Mouse (Mus musculus) myocyte (in vitro differentiated cells): ENCODE data around the gene Hipk2. TPM values are rescaled to one million over a fixed set of nuclear protein-coding genes. Genes with fewer than 3 reads are reported as not detected.

Source experiments
- H3K27me3 ChIP-seq: one replicate; pipeline ENCODE4 v1.6.1; 2011; ENCODE audit not compliant: control insufficient read depth, insufficient read depth, insufficient read length
- H3K36me3 ChIP-seq: one replicate; pipeline ENCODE4 v1.6.1; 2011; ENCODE audit not compliant: control insufficient read depth, insufficient read depth
- H3K4me2 ChIP-seq: one replicate; pipeline ENCODE4 v1.6.1; 2011; ENCODE audit warnings: low read depth, control low read depth
- H3K4me3 ChIP-seq: one replicate; pipeline ENCODE4 v1.5.1; 2011; ENCODE audit warnings: mild to moderate bottlenecking, control low read depth, moderate library complexity
- H3K79me2 ChIP-seq: one replicate; pipeline ENCODE4 v1.6.1; 2011; ENCODE audit not compliant: control insufficient read depth, insufficient read depth
- H3ac ChIP-seq: one replicate; pipeline ENCODE4 v1.6.1; 2011; ENCODE audit not compliant: control insufficient read depth, insufficient read length
- CEBPB ChIP-seq: IDR thresholded peaks from 2 replicates; pipeline ENCODE4 v1.6.1; 2011; ENCODE audit warnings: mild to moderate bottlenecking, moderate library complexity; ENCODE audit not compliant: poor library complexity, insufficient read depth, severe bottlenecking
- E2F4 ChIP-seq: IDR thresholded peaks from one replicate; pipeline ENCODE4 v1.6.1; 2011; ENCODE audit warnings: mild to moderate bottlenecking, control low read depth, moderate library complexity; ENCODE audit not compliant: insufficient read depth
- MAX ChIP-seq: IDR thresholded peaks from one replicate; pipeline ENCODE4 v1.6.1; 2011; ENCODE audit warnings: low read depth, mild to moderate bottlenecking, control low read depth
- MYOD1 ChIP-seq, 3 experiments: IDR thresholded peaks; one replicate each; pipeline ENCODE4 v1.6.1; 2011; ENCODE audit warnings: control low read depth in 2 of 3, low read depth in 2 of 3, mild to moderate bottlenecking in 2 of 3, moderate library complexity in 1 of 3; ENCODE audit not compliant: insufficient read length in 2 of 3, control insufficient read depth in 1 of 3
- MYOG ChIP-seq, 3 experiments: IDR thresholded peaks; one replicate each; pipeline ENCODE4 v1.6.1; 2011; ENCODE audit warnings: control low read depth in 2 of 3, low read depth in 2 of 3, mild to moderate bottlenecking in 2 of 3; ENCODE audit not compliant: insufficient read length in 2 of 3, control insufficient read depth in 1 of 3, insufficient read depth in 1 of 3
- POLR2A ChIP-seq: IDR thresholded peaks from one replicate; pipeline ENCODE4 v1.6.1; 2011; ENCODE audit warnings: low read depth, mild to moderate bottlenecking, control low read depth, moderate library complexity; ENCODE audit not compliant: insufficient read length
- POLR2AphosphoS2 ChIP-seq: IDR thresholded peaks from one replicate; pipeline ENCODE4 v1.6.1; 2011; ENCODE audit warnings: low read depth, control low read depth; ENCODE audit not compliant: insufficient read length
- REST ChIP-seq: IDR thresholded peaks from one replicate; pipeline ENCODE4 v1.6.1; 2011; ENCODE audit warnings: mild to moderate bottlenecking, control low read depth, moderate library complexity; ENCODE audit not compliant: insufficient read depth, insufficient read length
- SRF ChIP-seq: IDR thresholded peaks from one replicate; pipeline ENCODE4 v1.6.1; 2011; ENCODE audit warnings: low read depth; ENCODE audit not compliant: control insufficient read depth, insufficient read length
- TCF12 ChIP-seq: IDR thresholded peaks from one replicate; pipeline ENCODE4 v1.6.1; 2011; ENCODE audit warnings: mild to moderate bottlenecking, control low read depth; ENCODE audit not compliant: poor library complexity, insufficient read depth, severe bottlenecking
- TCF3 ChIP-seq: IDR thresholded peaks from one replicate; pipeline ENCODE4 v1.6.1; 2011; ENCODE audit warnings: low read depth, control low read depth; ENCODE audit not compliant: insufficient read length
- USF1 ChIP-seq: IDR thresholded peaks from one replicate; pipeline ENCODE4 v1.6.1; 2011; ENCODE audit warnings: low read depth, mild to moderate bottlenecking, control low read depth, moderate library complexity
- polyA plus RNA-seq: library from polyadenylated mRNA; unstranded; fragments of >200 nt; fragmentation: generic; extraction: Trizol; gene quantifications from one replicate; pipeline ENCODE4 v1.2.1, GENCODE M21; 2012; ENCODE audit warnings: missing spikeins

The Hipk2 gene
- polyA plus RNA-seq, 1 experiment, result 11.3 TPM

GRCm38 (mm10) chr6:38736240-38736639, 139.7 kb downstream of the Hipk2 start:
- Histone ChIP-seq H3K36me3 (peaks cover 28% of the 10 kb centered on the region), H3K4me2 (no peak overlapping the region), H3K79me2 (no peaks in the 10 kb centered on the region), H3ac (no peak overlapping the region), H3K4me3 (no peak overlapping the region), H3K27me3 (no peaks in the 10 kb centered on the region)
- TF ChIP-seq POLR2AphosphoS2, result no peak
- no peak for TF ChIP-seq MYOD1 (IDR thresholded peaks at IDR 0.05; ENCODE audit: control insufficient read depth in 1 of 3, insufficient read length in 2 of 3, low read depth in 2 of 3)
- no peak for TF ChIP-seq MAX
- TF ChIP-seq CEBPB, result no peak
- no peak for TF ChIP-seq TCF3
- TF ChIP-seq TCF12, result no peak
- TF ChIP-seq SRF, result no peak
- no peak for TF ChIP-seq POLR2A
- no peak for TF ChIP-seq MYOG (IDR thresholded peaks at IDR 0.05; ENCODE audit: control insufficient read depth in 1 of 3, insufficient read depth in 1 of 3, insufficient read length in 2 of 3, low read depth in 2 of 3)

DNA sequence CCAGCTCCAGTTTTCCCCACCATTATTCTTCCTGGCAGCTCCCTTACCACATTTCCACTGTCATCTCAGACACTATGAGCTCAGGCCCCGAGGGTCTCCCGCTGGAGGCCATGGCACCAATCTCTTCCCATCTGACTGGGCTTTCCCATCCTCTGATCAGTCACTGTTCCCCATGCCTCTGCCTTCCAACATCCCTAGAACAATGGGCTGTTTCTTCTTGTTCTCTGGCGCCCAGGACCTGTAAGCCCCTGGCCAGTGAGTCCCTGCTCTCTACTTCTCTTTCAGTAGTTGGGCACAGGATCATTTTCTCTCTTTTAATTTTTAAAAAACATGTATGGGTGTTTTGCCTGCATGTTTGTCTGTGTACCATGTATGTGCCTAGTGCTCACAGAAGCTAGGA, 143.3 kb downstream of the Hipk2 start:
- H3ac ChIP-seq, result no peak overlapping the region
- H3K36me3 ChIP-seq, result peaks cover 33% of the 10 kb centered on the region
- H3K4me2 ChIP-seq, result no peak overlapping the region
- no peaks in the 10 kb centered on the region for H3K27me3 ChIP-seq
- no peak overlapping the region for H3K4me3 ChIP-seq
- H3K79me2 ChIP-seq, result no peaks in the 10 kb centered on the region
- no peak for TF ChIP-seq MYOG (IDR thresholded peaks at IDR 0.05; ENCODE audit: control insufficient read depth in 1 of 3, insufficient read depth in 1 of 3, insufficient read length in 2 of 3, low read depth in 2 of 3)
- TF ChIP-seq E2F4, result no peak
- no peak for TF ChIP-seq REST
- no peak for TF ChIP-seq SRF
- no peak for TF ChIP-seq MYOD1 (IDR thresholded peaks at IDR 0.05; ENCODE audit: control insufficient read depth in 1 of 3, insufficient read length in 2 of 3, low read depth in 2 of 3)
- TF ChIP-seq CEBPB, result no peak
- TF ChIP-seq TCF3, result no peak
- TF ChIP-seq POLR2A, result no peak
- TF ChIP-seq POLR2AphosphoS2, result no peak
- no peak for TF ChIP-seq USF1
- no peak for TF ChIP-seq MAX
- TF ChIP-seq TCF12, result no peak

DNA sequence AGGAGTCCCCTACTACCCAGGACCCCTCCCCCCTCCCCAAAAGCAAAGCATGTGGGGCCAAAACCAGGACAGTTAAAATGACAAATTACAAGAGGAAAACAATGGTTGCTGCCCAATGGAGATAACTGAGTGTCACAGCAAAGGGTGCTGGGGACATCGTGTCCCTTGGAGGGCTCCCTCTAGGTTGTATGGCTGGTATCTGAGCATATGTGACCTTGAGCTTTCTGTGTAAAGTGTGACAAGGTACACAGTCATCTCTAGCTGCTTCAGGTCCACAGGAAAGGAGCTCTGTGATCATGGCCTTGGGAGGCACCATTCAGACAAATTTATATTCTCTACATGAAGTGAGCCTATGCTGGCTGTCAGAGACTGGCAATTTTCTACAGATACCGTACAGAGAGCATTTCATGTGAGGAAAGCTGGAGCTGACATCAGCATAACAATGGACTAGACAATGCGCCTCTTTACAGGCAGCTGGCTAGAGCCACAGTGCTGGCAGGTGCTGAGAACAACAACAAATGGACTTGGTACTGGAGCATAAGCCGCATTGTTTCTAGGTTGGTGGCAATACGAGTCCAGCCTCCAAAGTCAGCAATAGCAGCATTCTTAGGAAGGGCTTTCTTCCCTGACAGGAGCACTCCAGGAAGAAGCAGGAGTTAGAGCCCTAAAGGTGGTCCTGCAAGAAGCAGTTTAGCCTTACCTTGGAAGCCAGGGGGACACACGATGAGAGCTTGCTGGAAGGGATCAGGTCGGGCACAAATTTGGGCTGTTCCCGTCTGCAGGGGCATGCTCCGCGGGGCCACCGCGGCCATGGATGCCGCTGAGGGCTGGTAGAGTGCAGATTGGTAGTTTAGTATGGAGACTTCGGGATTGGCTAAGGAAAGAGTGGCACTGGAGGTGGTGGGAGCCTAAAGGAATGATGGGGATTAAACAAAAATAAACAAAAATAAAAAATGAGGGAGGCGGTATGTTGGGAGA, 145.5 kb downstream of the Hipk2 start:
- Histone ChIP-seq H3K79me2 (no peaks in the 10 kb centered on the region), H3K27me3 (no peaks in the 10 kb centered on the region), H3K4me3 (no peak overlapping the region), H3ac (no peak overlapping the region), H3K36me3 (peaks cover 18% of the 10 kb centered on the region), H3K4me2 (no peak overlapping the region)
- TF ChIP-seq USF1 (no peak), REST (no peak), CEBPB (no peak), MYOG (IDR thresholded peaks at IDR 0.05; ENCODE audit: control insufficient read depth in 1 of 3, insufficient read depth in 1 of 3, insufficient read length in 2 of 3, low read depth in 2 of 3) (no peak), POLR2AphosphoS2 (no peak), SRF (no peak), MYOD1 (IDR thresholded peaks at IDR 0.05; ENCODE audit: control insufficient read depth in 1 of 3, insufficient read length in 2 of 3, low read depth in 2 of 3) (no peak), E2F4 (no peak), POLR2A (no peak), TCF3 (no peak), TCF12 (no peak), MAX (no peak)

GRCm38 (mm10) chr6:38725515-38725914, 150.4 kb downstream of the Hipk2 start:
- Histone ChIP-seq H3ac (no peak overlapping the region), H3K79me2 (no peaks in the 10 kb centered on the region), H3K4me3 (no peak overlapping the region), H3K4me2 (no peak overlapping the region), H3K36me3 (peaks cover 7% of the 10 kb centered on the region), H3K27me3 (no peaks in the 10 kb centered on the region)
- no peak for TF ChIP-seq SRF
- no peak for TF ChIP-seq USF1
- TF ChIP-seq POLR2AphosphoS2, result no peak
- no peak for TF ChIP-seq MAX
- no peak for TF ChIP-seq CEBPB
- no peak for TF ChIP-seq TCF3
- TF ChIP-seq MYOD1 (IDR thresholded peaks at IDR 0.05; ENCODE audit: control insufficient read depth in 1 of 3, insufficient read length in 2 of 3, low read depth in 2 of 3), result no peak
- no peak for TF ChIP-seq REST
- no peak for TF ChIP-seq MYOG (IDR thresholded peaks at IDR 0.05; ENCODE audit: control insufficient read depth in 1 of 3, insufficient read depth in 1 of 3, insufficient read length in 2 of 3, low read depth in 2 of 3)
- TF ChIP-seq TCF12, result no peak
- no peak for TF ChIP-seq POLR2A
- no peak for TF ChIP-seq E2F4
